1 mouse cellular context compared by ENCODE assay signal in the genomic region with DNA sequence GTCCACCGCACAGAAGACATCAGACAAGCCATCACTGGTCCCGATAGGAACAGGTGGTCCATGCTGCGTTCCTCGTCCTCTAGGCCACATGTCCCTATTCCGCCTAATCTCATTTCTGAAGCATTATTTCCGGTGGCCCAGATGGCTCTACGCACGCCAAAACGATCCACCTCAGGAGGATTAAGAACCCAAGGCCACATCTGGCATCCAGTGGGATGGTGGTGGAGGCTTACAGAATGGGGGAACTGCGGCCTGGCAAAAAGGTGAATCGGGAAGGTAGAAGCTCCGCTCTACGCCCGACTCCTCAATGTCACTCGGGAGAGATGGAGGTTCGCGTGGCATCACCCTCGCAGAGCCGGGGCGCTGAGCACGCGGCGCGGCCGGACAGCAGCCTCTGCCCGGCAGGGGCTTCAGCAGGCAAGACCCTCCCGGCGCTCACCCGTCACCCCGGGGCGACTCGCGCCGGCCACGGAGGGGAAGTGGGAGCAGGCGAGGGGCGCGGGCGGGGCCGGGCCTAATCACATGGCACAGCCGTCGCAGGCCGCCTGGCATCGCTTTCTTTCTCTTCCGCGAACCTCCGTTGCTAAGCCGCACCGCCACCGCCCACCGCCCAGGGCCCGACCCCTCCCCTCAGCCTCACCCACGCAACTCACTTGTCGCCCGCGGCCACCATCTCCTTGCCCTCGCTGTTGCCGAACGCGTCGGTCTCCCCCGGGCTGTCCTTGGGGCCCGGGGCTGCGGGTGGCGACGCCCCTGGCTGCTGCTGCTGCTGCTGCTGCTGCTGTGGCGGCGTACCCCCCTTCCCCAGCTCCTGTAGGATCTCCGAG.
TF ChIP-seq lines count a peak whose summit lies in the region.

No protein-coding gene starts in this region.

TF ChIP-seq in myocyte, 11 proteins besides CTCF, POLR2A, EP300 and RAD21 (continued from another document):
- TF ChIP-seq MYOD1 (IDR thresholded peaks at IDR 0.05; ENCODE audit: control insufficient read depth in 1 of 3, insufficient read length in 2 of 3, low read depth in 2 of 3) (peak in 1 of 3 experiments; percentile 47), TCF3 (IDR thresholded peaks at IDR 0.05; ENCODE audit: insufficient read length, low read depth) (no peak)
